Mouse (Mus musculus) liver, adult 2 months (tissue): Measurements from ENCODE around the gene Pde4d.

Experiments used
- CTCF ChIP-seq: fragments of 200-500 bp; IDR thresholded peaks from 2 replicates; pipeline ENCODE4 v1.5.1; 2011; ENCODE audit warnings: low read depth, low read length, control low read depth
- POLR2A ChIP-seq: fragments of 200-500 bp; IDR thresholded peaks from 2 replicates; pipeline ENCODE4 v1.6.1; 2011; ENCODE audit warnings: low read length, control low read depth; ENCODE audit not compliant: insufficient read depth; ENCODE audit errors: extremely low read depth

- no peak for TF ChIP-seq CTCF
- no peak for TF ChIP-seq POLR2A
These were observed 1229.2 kb downstream of the Pde4d start for GRCm38 (mm10) chr13:109678991-109679390.
